In the genomic region with DNA sequence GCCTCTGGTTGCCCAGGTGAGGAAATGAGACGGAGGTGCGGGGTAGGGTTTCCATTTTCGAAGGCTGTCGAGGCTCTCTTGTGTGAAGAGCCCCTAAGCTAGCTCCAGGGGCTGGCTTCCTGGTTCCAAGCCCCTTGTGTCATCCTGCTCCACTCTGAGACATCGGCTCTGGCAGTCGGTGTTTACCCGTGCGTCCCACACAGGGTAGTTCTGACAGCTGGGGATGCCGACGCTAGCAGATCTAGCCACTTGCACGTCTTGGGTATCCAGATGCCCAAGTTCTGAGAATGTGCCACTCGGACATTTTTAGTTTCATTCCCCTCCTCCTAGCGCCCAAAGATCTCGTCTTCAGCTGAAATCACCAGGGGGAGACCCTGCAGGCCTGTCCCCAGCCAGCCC, we compare ENCODE assay signal across 9 mouse cellular contexts. TPM values are rescaled to one million over a fixed set of nuclear protein-coding genes. Genes with fewer than 3 reads are reported as not detected.
DNase-seq lines count a peak whose midpoint lies in the region; ATAC-seq and TF ChIP-seq lines count a peak whose summit lies in the region.
"Had no signal": no experiment of that assay in that cellular context is flagged by ENCODE, and none has a peak within 500 bp of the region (broad histone marks: within the 10 kb centered on the region; RNA-seq: fewer than 3 reads in every experiment).

No protein-coding gene starts in this region.

- H3K79me2 ChIP-seq in heart, adult 2 months (replicated peaks; ENCODE audit: control insufficient read depth, insufficient read depth, low read length), result no peaks in the 10 kb centered on the region

- no peak overlapping the region for H3K9ac ChIP-seq in heart, embryonic 12.5 days
- no peak overlapping the region for H3K9ac ChIP-seq in heart, adult 2 months (ENCODE audit: low read depth, low read length)
- peak overlapping the region; percentile 91 for H3K9ac ChIP-seq in hindbrain, embryonic 12.5 days
- H3K9ac ChIP-seq in midbrain, embryonic 11.5 days (ENCODE audit: low read length), result peak overlapping the region; percentile 96

- no peaks in the 10 kb centered on the region for H3K36me3 ChIP-seq in heart, embryonic 12.5 days
- no peaks in the 10 kb centered on the region for H3K36me3 ChIP-seq in heart, adult 2 months (ENCODE audit: control insufficient read depth, insufficient read depth, low read length)
- peaks cover 23% of the 10 kb centered on the region for H3K36me3 ChIP-seq in hindbrain, embryonic 12.5 days
- peaks cover under 1% of the 10 kb centered on the region; the same call in 1 of the 2 replicates for H3K36me3 ChIP-seq in midbrain, embryonic 11.5 days (ENCODE audit: control insufficient read depth, insufficient read depth, low read length)

- WGBS in heart, embryonic 12.5 days, result 38% methylated on average over 14 of the region's 14 CpGs
- WGBS in heart, adult 2 months, result 38% methylated on average over 14 of the region's 14 CpGs
- WGBS in hindbrain, embryonic 12.5 days, result 35% methylated on average over 14 of the region's 14 CpGs
- 34% methylated on average over 14 of the region's 14 CpGs for WGBS in midbrain, embryonic 11.5 days

- no peak for TF ChIP-seq CTCF in heart, adult 2 months (IDR thresholded peaks at IDR 0.05)

- peaks cover 21% of the 10 kb centered on the region for H3K4me1 ChIP-seq in heart, embryonic 12.5 days (replicated peaks)
- no peaks in the 10 kb centered on the region for H3K4me1 ChIP-seq in heart, adult 2 months (ENCODE audit: control insufficient read depth, insufficient read depth, low read length)
- peaks cover 16% of the 10 kb centered on the region for H3K4me1 ChIP-seq in hindbrain, embryonic 12.5 days
- peaks cover 10% of the 10 kb centered on the region for H3K4me1 ChIP-seq in midbrain, embryonic 11.5 days (ENCODE audit: control insufficient read depth, insufficient read depth, low read length)

- H3K4me3 ChIP-seq in heart, embryonic 12.5 days, result peak overlapping the region; percentile 53; the same call in 1 of the 2 replicates
- no peak overlapping the region for H3K4me3 ChIP-seq in heart, adult 2 months
- peak overlapping the region; percentile 78 for H3K4me3 ChIP-seq in hindbrain, embryonic 12.5 days
- peak overlapping the region; percentile 76 for H3K4me3 ChIP-seq in midbrain, embryonic 11.5 days (ENCODE audit: low read depth, low read length)

- H3K27me3 ChIP-seq in heart, embryonic 12.5 days (replicated peaks), result peaks cover 55% of the 10 kb centered on the region
- peaks cover 9% of the 10 kb centered on the region for H3K27me3 ChIP-seq in heart, adult 2 months (ENCODE audit: control insufficient read depth, insufficient read depth, low read length)
- H3K27me3 ChIP-seq in hindbrain, embryonic 12.5 days, result peaks cover 35% of the 10 kb centered on the region
- peaks cover 25% of the 10 kb centered on the region for H3K27me3 ChIP-seq in midbrain, embryonic 11.5 days (ENCODE audit: control insufficient read depth, insufficient read depth, low read length)

- intact Hi-C loops in heart, adult 2 months (cut with DNase I), result loop anchor here (2.0 kb wide), 1 partner anchor 105 kb away; no protein-coding TSS in a partner anchor

- ATAC-seq in heart, embryonic 12.5 days (ENCODE audit: insufficient number of reproducible peaks, low FRiP score), result no peak
- ATAC-seq in hindbrain, embryonic 12.5 days (ENCODE audit: low FRiP score), result peak; percentile 16
- no peak for ATAC-seq in midbrain, embryonic 11.5 days (ENCODE audit: low FRiP score)
- ATAC-seq in erythroblast, adult 5-6 weeks (replicated peaks; ENCODE audit: low FRiP score, poor library complexity, severe bottlenecking), result no peak

- H3K27ac ChIP-seq in heart, embryonic 12.5 days (ENCODE audit: poor library complexity, severe bottlenecking), result no peak overlapping the region
- H3K27ac ChIP-seq in heart, adult 2 months, result no peak overlapping the region
- peak overlapping the region; percentile 89 for H3K27ac ChIP-seq in hindbrain, embryonic 12.5 days
- H3K27ac ChIP-seq in midbrain, embryonic 11.5 days (ENCODE audit: low read depth, low read length), result no peak overlapping the region

- TF ChIP-seq POLR2A in heart, adult 2 months (IDR thresholded peaks at IDR 0.05; ENCODE audit: insufficient read depth, low read depth, low read length), result no peak

- no peaks in the 10 kb centered on the region for H3K9me3 ChIP-seq in heart, embryonic 12.5 days (replicated peaks)
- no peaks in the 10 kb centered on the region for H3K9me3 ChIP-seq in hindbrain, embryonic 12.5 days (replicated peaks)
- no peaks in the 10 kb centered on the region for H3K9me3 ChIP-seq in midbrain, embryonic 11.5 days (ENCODE audit: control insufficient read depth, low read length)

- no peak for DNase-seq in heart, adult 2 months
- peak; percentile 34 for DNase-seq in MN1 (ENCODE audit: low spot score)
- DNase-seq in midbrain, embryonic 11.5 days (ENCODE audit: low spot score, missing footprints), result peak; percentile 85
- DNase-seq in urinary bladder, postnatal 10 days (ENCODE audit: low spot score), result no peak
- DNase-seq in natural killer cell, adult 2 months (ENCODE audit: low spot score in 2 of 2), result no peak

- H3K4me2 ChIP-seq in heart, embryonic 12.5 days, result peak overlapping the region; percentile 95
- H3K4me2 ChIP-seq in hindbrain, embryonic 12.5 days (replicated peaks), result peak overlapping the region; percentile 79
- peak overlapping the region; percentile 71 for H3K4me2 ChIP-seq in midbrain, embryonic 11.5 days

- TF ChIP-seq EP300 in heart, adult 2 months (IDR thresholded peaks at IDR 0.05; ENCODE audit: insufficient read depth, low read depth, low read length), result no peak

RNA-seq across cellular contexts. Expression of a gene that starts 1.0 kb away (rescaled TPM):
- 23.6 and 26.7 TPM in 2 replicates for polyA plus RNA-seq in heart, embryonic 12.5 days (2016; fragmentation: Nextera tagmentation; extraction: Ambion mirVana)
- total RNA-seq in heart, adult 2 months (2021), result 100 to 1,000 TPM; 114 to 136 TPM
- 273 and 340 TPM in 2 replicates for polyA plus RNA-seq in heart, adult 2 months (2012; rRNA removed)
- 67.8 and 68.0 TPM in 2 replicates for polyA plus RNA-seq in hindbrain, embryonic 12.5 days (2016; fragmentation: Nextera tagmentation; extraction: Ambion mirVana)
- polyA plus RNA-seq in midbrain, embryonic 11.5 days (2014; fragmentation: Nextera tagmentation; extraction: Ambion mirVana), result 48.5 and 53.2 TPM in 2 replicates
- total RNA-seq in erythroblast, adult 5-6 weeks (2015; ENCODE audit: low replicate concordance), result not detected in 2 replicates
- total RNA-seq in erythroblast, adult 5-6 weeks (2017; ENCODE audit: low replicate concordance), result not detected in 2 replicates
- total RNA-seq: neutrophil, adult 5-6 weeks had no signal

RNA-seq across cellular contexts. Expression of a gene that starts 3.5 kb away (rescaled TPM):
- polyA plus RNA-seq in heart, embryonic 12.5 days (2016; fragmentation: Nextera tagmentation; extraction: Ambion mirVana), result not detected in 2 replicates
- total RNA-seq in heart, adult 2 months (2021), result under 1 TPM in 1 of 2 experiments, not detected in 1; 0.21 TPM
- polyA plus RNA-seq in heart, adult 2 months (2012; rRNA removed), result 0.09 and 0.33 TPM in 2 replicates
- polyA plus RNA-seq in hindbrain, embryonic 12.5 days (2016; fragmentation: Nextera tagmentation; extraction: Ambion mirVana), result 0.17 TPM in 1 of 2 replicates, not detected in the other
- polyA plus RNA-seq in midbrain, embryonic 11.5 days (2014; fragmentation: Nextera tagmentation; extraction: Ambion mirVana), result 0.18 and 0.50 TPM in 2 replicates
- total RNA-seq in erythroblast, adult 5-6 weeks (2015; ENCODE audit: low replicate concordance), result not detected in 2 replicates
- not detected in 2 replicates for total RNA-seq in erythroblast, adult 5-6 weeks (2017; ENCODE audit: low replicate concordance)
- total RNA-seq: neutrophil, adult 5-6 weeks had no signal

RNA-seq across cellular contexts. Expression of a gene that starts 11.8 kb away (rescaled TPM):
- 93.7 and 99.0 TPM in 2 replicates for polyA plus RNA-seq in heart, embryonic 12.5 days (2016; fragmentation: Nextera tagmentation; extraction: Ambion mirVana)
- 10 to 100 TPM; 25.1 to 30.8 TPM for total RNA-seq in heart, adult 2 months (2021)
- 43.3 and 51.5 TPM in 2 replicates for polyA plus RNA-seq in heart, adult 2 months (2012; rRNA removed)
- polyA plus RNA-seq in hindbrain, embryonic 12.5 days (2016; fragmentation: Nextera tagmentation; extraction: Ambion mirVana), result 52.7 and 60.3 TPM in 2 replicates
- polyA plus RNA-seq in midbrain, embryonic 11.5 days (2014; fragmentation: Nextera tagmentation; extraction: Ambion mirVana), result 46.0 and 46.9 TPM in 2 replicates
- 34.6 and 35.9 TPM in 2 replicates for total RNA-seq in erythroblast, adult 5-6 weeks (2015; ENCODE audit: low replicate concordance)
- total RNA-seq in erythroblast, adult 5-6 weeks (2017; ENCODE audit: low replicate concordance), result 32.5 and 56.6 TPM in 2 replicates

RNA-seq across cellular contexts. Expression of a gene that starts 26.4 kb away (rescaled TPM):
- 0.37 and 0.55 TPM in 2 replicates for polyA plus RNA-seq in heart, embryonic 12.5 days (2016; fragmentation: Nextera tagmentation; extraction: Ambion mirVana)
- total RNA-seq in heart, adult 2 months (2021), result 1 to 10 TPM in 1 of 2 experiments, under 1 TPM in 1; 0.89 to 1.1 TPM
- 0.94 and 1.1 TPM in 2 replicates for polyA plus RNA-seq in heart, adult 2 months (2012; rRNA removed)
- 0.10 TPM in 1 of 2 replicates, not detected in the other for polyA plus RNA-seq in hindbrain, embryonic 12.5 days (2016; fragmentation: Nextera tagmentation; extraction: Ambion mirVana)
- 0.04 TPM in 1 of 2 replicates, not detected in the other for polyA plus RNA-seq in midbrain, embryonic 11.5 days (2014; fragmentation: Nextera tagmentation; extraction: Ambion mirVana)
- 2.9 and 3.1 TPM in 2 replicates for total RNA-seq in erythroblast, adult 5-6 weeks (2015; ENCODE audit: low replicate concordance)
- total RNA-seq in erythroblast, adult 5-6 weeks (2017; ENCODE audit: low replicate concordance), result 2.2 and 3.8 TPM in 2 replicates

RNA-seq across cellular contexts. Expression of a gene that starts 55.3 kb away (rescaled TPM):
- 37.0 and 38.4 TPM in 2 replicates for polyA plus RNA-seq in heart, embryonic 12.5 days (2016; fragmentation: Nextera tagmentation; extraction: Ambion mirVana)
- total RNA-seq in heart, adult 2 months (2021), result 10 to 100 TPM; 59.9 to 66.0 TPM
- 64.6 and 91.3 TPM in 2 replicates for polyA plus RNA-seq in heart, adult 2 months (2012; rRNA removed)
- polyA plus RNA-seq in hindbrain, embryonic 12.5 days (2016; fragmentation: Nextera tagmentation; extraction: Ambion mirVana), result 41.1 and 41.7 TPM in 2 replicates
- polyA plus RNA-seq in midbrain, embryonic 11.5 days (2014; fragmentation: Nextera tagmentation; extraction: Ambion mirVana), result 42.4 and 44.0 TPM in 2 replicates
- 6.5 and 7.7 TPM in 2 replicates for total RNA-seq in erythroblast, adult 5-6 weeks (2015; ENCODE audit: low replicate concordance)
- total RNA-seq in erythroblast, adult 5-6 weeks (2017; ENCODE audit: low replicate concordance), result 2.1 and 5.6 TPM in 2 replicates

Comparison
In these comparisons a context has a peak if more than half of its experiments do, and no peak if none do; other contexts are left out.
1. H3K9ac ChIP-seq: peak in hindbrain, embryonic 12.5 days (single experiment) and midbrain, embryonic 11.5 days (single experiment); none in heart, embryonic 12.5 days (single experiment) and heart, adult 2 months (single experiment).
2. DNase-seq: peak in MN1 (single experiment) and midbrain, embryonic 11.5 days (single experiment); none in heart, adult 2 months (0 of 2), urinary bladder, postnatal 10 days (single experiment) and natural killer cell, adult 2 months (0 of 2).
3. Peak in every context shown above with its lines, with median percentiles within 50 percentile points of each other: H3K4me2 ChIP-seq.